Mouse (Mus musculus): ENCODE results near the gene Cd52. TPM values are rescaled to one million over a fixed set of nuclear protein-coding genes. Genes with fewer than 3 reads are reported as not detected.
"Not testable (repeated sequence)": the region's sequence is repeated elsewhere in the genome, so short reads cannot be mapped to it uniquely, and the experiment has no call there.

The Cd52 gene
- 1 to 10 TPM; 1.1 to 3.8 TPM for total RNA-seq (2021)
- long read RNA-seq, experiment 1: 0 reads
- long read RNA-seq, experiment 2, partial matches to known transcripts: 0 of 2 reads
- long read RNA-seq, experiment 2, other reads (novel, unspliced or antisense): 0 of 2 reads

GRCm38 (mm10) chr4:134094923-134095547 is at the start of gene Cd52:
TSS of gene Cd52 (minus strand) at chr4:134095082.
- DNase-seq (ENCODE audit: low spot score in 2 of 2): no peak
- Histone ChIP-seq H3K4me3 (no peak within 1 kb of the TSS), H3K27ac (no peak within 1 kb of the TSS)
- no peak for TF ChIP-seq CTCF (conservative IDR thresholded peaks at IDR 0.05)

GRCm38 (mm10) chr4:134144297-134144696 is 49.4 kb upstream of the Cd52 start:
- DNase-seq (ENCODE audit: low spot score in 2 of 2); H3K4me3 ChIP-seq; H3K27ac ChIP-seq: not testable (repeated sequence)

- H3K4me3 ChIP-seq: no peak overlapping the region
Observed at GRCm38 (mm10) chr4:134138857-134139256, 44.0 kb upstream of the Cd52 start.

GRCm38 (mm10) chr4:134136280-134136926 is 41.5 kb upstream of the Cd52 start:
- no peak for DNase-seq (ENCODE audit: low spot score in 2 of 2)
- Histone ChIP-seq H3K4me3 (no peak overlapping the region), H3K27ac (0 out of 2 replicates have a peak overlapping the region, but pooled peaks have one; percentile 7)
- no peak for TF ChIP-seq CTCF (conservative IDR thresholded peaks at IDR 0.05)

More at GRCm38 (mm10) chr4:134138857-134139256, 44.0 kb upstream of the Cd52 start:
- no peak overlapping the region for H3K27ac ChIP-seq
- TF ChIP-seq CTCF (conservative IDR thresholded peaks at IDR 0.05): peak; percentile 47
- no peak for DNase-seq (ENCODE audit: low spot score in 2 of 2)

- Histone ChIP-seq H3K4me3 (no peak overlapping the region), H3K27ac (no peak overlapping the region)
- no peak for TF ChIP-seq CTCF (conservative IDR thresholded peaks at IDR 0.05)
- no peak for DNase-seq (ENCODE audit: low spot score in 2 of 2)
Observed at GRCm38 (mm10) chr4:134132519-134133095, 37.7 kb upstream of the Cd52 start.

- DNase-seq (ENCODE audit: low spot score in 2 of 2): no peak
- TF ChIP-seq CTCF (conservative IDR thresholded peaks at IDR 0.05): no peak
- no peak overlapping the region for H3K27ac ChIP-seq
- H3K4me3 ChIP-seq: no peak overlapping the region
Observed at GRCm38 (mm10) chr4:134132117-134132516, 37.2 kb upstream of the Cd52 start.

- peak overlapping the region; percentile 91; the same call in 1 of the 2 replicates for H3K4me3 ChIP-seq
- peak overlapping the region; percentile 98 for H3K27ac ChIP-seq
- no peak for TF ChIP-seq CTCF (conservative IDR thresholded peaks at IDR 0.05)
- no peak for DNase-seq (ENCODE audit: low spot score in 2 of 2)
Observed at GRCm38 (mm10) chr4:134129482-134129881, 34.6 kb upstream of the Cd52 start.

- Histone ChIP-seq H3K4me3 (peak overlapping the region; percentile 91), H3K27ac (peak overlapping the region; percentile 98)
- no peak for TF ChIP-seq CTCF (conservative IDR thresholded peaks at IDR 0.05)
- DNase-seq (ENCODE audit: low spot score in 2 of 2): no peak
Observed at GRCm38 (mm10) chr4:134128983-134129362, 34.1 kb upstream of the Cd52 start.

- DNase-seq (ENCODE audit: low spot score in 2 of 2): peak; percentile 85 to 88
- Histone ChIP-seq H3K4me3 (peak within 1 kb of the TSS; percentile 91), H3K27ac (peak within 1 kb of the TSS; percentile 98)
- TF ChIP-seq CTCF (conservative IDR thresholded peaks at IDR 0.05): no peak
Observed at GRCm38 (mm10) chr4:134128221-134128982, 33.5 kb upstream of the Cd52 start, which contains the start of gene Sh3bgrl3. TSS of gene Sh3bgrl3 (minus strand) at chr4:134128789.

- TF ChIP-seq CTCF (conservative IDR thresholded peaks at IDR 0.05): no peak
- H3K27ac ChIP-seq: peak overlapping the region; percentile 98
- peak overlapping the region; percentile 91 for H3K4me3 ChIP-seq
- no peak for DNase-seq (ENCODE audit: low spot score in 2 of 2)
Observed at GRCm38 (mm10) chr4:134127793-134128192, 32.9 kb upstream of the Cd52 start.

GRCm38 (mm10) chr4:134127121-134127455 is 32.2 kb upstream of the Cd52 start:
- peak; percentile 64 to 77 for DNase-seq (ENCODE audit: low spot score in 2 of 2)
- H3K4me3 ChIP-seq: peak overlapping the region; percentile 91
- peak overlapping the region; percentile 98 for H3K27ac ChIP-seq

GRCm38 (mm10) chr4:134126300-134127120 is 31.6 kb upstream of the Cd52 start:
- H3K27ac ChIP-seq: peak overlapping the region; percentile 98
- H3K4me3 ChIP-seq: peak overlapping the region; percentile 20; the same call in 1 of the 2 replicates
- TF ChIP-seq CTCF (conservative IDR thresholded peaks at IDR 0.05): no peak
- DNase-seq (ENCODE audit: low spot score in 2 of 2): peak in 1 of 2 experiments; percentile 20

More at GRCm38 (mm10) chr4:134127121-134127455, 32.2 kb upstream of the Cd52 start:
- TF ChIP-seq CTCF (conservative IDR thresholded peaks at IDR 0.05): no peak
